Mouse (Mus musculus): ENCODE measurements at regions not wholly inside any gene's neighbourhood (a gene's known extent, or its start where the extent isn't known, plus 50 kb on each side); places are given as distances from the start of the nearest gene placed in this dataset.

DNA sequence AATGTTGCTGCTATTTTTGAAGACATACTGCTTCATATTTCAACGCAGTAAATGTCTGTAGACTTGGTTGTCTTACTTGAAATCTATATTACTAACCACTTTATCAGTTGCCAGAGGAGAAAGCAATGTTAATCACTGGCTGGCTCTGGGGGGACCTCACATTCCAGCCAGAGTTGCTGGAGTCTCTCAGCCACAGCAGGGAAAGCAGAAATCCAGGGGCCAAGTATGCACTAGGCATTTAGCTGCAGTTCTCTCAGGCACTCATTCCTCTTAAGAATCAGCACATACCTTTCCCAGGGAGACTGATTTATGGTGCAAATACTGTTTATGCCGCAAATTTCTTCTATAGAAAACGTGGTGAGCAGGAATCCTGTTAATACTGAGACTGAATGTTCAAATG, 933.6 kb upstream of the Lcorl start:
- DNase-seq: no peak

DNA sequence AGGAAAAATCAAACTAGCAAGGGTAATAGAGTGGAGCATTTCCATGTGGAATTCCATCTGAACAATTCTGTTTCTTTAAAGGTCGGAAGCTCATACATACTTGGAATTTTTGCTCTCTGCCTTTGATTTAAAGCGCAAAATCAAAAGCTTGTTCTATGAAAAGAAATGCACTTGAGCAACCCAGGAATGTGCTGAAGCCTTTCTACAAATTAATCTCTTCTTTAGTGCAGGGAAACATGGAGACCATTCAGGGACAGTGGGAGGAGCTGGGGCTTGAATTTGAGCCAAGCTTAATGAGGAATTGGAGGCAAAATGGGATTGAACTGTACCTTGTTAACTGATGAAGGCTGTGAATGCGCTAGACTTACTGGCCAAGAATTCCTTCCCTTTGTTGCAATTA, 933.1 kb upstream of the Lcorl start:
- no peak for DNase-seq

DNA sequence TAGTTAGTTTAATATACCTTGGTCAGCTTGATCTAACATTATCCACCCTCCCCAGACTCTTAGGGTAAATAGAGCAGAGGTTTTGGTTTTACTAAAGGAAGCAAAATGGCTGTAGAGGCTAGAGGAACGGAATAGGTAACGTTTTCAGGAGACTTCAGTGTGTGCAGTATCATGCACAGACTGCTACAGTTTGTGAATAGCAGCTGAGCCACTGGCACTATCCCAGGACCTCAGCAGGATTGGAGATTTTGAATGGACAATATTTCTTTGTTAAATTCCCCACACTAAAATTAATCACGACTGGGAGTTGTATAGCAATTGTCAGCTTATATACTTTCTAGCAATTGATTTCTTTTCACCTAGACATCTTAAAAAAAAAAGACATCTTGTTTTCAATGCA, 929.7 kb upstream of the Lcorl start:
- DNase-seq: no peak

DNA sequence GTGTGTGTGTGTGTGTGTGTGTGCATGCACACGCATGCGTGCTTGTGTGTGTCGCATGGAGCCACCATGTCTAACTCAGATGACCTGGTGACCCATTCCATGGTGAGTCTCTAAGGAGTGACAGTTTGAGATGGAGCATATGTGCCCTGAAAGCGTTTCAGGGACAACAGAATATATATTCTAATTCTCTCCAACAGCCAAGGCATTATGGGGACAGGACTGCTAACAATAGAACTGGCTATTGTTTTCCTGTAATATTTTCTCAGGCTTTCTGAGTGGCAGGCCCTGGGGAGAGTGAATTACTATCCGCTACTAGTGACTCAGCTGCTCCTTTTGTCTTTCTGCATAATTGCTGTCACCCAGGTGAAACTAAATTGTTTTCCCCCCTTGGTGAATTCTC, 898.7 kb upstream of the Lcorl start:
- DNase-seq: no peak

DNA sequence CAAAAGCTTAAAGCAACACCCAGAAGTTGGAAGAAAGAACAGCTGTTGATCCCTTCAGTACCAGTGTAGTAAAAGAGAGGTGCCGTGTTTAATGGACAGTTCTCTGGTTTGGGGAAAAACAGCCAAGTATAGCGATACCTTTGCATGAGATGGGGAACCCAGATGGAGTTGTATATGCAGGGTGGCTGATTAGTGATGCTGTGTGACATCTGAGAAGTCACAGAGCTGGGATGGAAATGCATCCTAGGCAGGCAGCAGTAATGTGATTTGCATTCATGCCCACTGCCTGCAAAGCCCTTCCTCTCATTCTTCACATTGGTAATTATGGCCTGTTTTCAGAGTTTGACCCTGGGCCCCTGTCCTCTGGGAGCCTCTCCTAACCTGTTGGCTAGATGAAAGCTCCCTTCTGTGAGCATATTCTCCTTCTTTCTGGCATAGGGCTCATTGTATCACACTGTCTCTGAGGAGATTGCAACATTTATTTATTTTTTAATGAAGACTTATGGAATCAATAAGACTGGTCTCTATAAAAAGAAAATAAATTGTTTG, 882.7 kb upstream of the Lcorl start:
- DNase-seq: no peak

DNA sequence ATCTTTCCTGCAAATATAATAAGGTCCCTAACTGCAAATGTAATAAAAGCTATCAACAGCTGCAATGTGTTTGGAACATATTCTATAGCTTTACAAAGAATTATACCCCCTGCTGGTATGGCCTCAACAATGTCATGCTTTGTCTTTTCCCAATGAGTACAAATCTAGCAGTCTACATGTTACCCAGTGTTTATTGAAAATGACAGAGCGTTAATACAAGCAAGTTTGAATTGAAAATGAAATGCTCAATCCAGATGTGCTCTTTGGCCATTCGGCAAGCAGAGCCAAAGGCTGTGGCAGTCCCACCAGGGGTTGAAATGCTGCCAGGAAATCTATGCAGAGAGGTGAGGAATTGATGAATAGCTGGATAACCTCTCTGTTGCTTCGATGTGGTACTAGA, 875.1 kb upstream of the Lcorl start:
- no peak for DNase-seq

DNA sequence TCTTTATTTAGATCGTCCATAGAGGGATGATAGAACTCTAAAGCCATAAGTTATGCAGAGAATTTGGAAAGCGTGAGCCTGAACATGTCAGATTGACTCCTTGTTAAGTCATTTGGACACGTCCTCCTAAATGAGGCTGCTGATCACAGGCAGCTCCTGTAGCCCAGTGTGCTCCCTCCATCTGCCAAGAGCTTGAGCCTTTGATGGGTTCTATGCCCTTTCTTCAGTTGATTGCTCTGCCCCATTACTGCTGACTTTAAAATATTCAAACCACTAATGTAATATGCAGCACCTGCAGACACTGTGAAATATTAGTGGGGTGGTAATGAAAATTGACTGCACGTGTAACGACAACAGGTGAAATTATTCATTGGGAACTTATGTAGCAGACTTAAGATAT, 874.6 kb upstream of the Lcorl start:
- no peak for DNase-seq

DNA sequence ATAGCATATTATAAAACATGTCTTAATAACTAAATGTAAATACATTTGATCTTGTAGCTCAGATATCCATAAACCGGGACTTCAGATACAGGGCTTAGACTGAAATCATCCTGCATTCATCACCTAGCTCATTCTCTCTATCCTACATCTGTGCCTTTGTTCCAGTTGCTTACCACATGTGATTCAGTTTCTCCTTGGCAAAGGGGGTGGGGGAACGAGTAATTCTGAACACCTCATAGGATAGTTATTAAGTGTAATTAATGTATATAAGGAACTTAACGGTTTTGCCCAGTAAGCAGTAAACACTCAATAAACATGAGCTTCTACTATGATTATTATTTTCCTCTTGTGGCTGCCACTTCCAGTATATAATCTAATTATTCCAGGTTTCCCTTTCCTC, 873.9 kb upstream of the Lcorl start:
- no peak for DNase-seq

DNA sequence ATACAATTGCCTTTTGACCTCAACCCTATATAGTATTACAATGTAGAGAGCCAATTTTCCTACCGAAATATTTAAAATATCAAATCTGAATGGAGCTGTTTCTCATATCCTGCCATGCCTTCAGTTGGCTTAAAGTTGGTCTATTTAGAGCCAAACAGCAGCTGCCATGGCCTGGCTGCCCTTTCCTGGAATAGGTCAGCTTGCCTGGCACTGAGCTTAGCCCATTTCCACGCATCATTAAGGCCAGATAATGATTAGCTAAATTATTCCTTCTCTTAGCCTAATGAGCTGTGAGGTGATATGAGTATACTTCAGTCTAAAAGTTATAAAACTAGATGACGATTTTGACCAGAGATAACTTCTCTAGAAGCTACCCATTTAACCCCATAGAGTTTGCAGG, 852.2 kb upstream of the Lcorl start:
- peak; percentile 41 for DNase-seq

DNA sequence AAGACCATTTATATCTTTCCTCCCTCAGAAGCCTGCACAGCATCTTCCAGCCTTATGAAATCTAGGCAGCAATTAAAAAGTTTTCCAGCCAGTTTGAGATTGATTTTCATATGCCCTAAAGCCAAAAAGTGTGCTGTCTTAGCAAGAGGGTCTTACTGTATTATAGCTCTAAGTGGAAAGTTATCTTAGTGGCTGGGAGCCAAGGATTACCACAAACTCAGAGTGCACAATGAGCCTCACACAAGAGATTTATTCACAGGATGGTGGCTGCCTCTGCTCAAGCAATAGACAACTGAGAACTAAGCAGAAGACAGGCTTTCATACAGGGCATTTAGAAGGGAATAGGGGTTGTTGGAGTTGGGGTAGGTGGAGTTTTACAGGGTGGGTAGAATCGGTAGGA, 850.4 kb upstream of the Lcorl start:
- no peak for DNase-seq

DNA sequence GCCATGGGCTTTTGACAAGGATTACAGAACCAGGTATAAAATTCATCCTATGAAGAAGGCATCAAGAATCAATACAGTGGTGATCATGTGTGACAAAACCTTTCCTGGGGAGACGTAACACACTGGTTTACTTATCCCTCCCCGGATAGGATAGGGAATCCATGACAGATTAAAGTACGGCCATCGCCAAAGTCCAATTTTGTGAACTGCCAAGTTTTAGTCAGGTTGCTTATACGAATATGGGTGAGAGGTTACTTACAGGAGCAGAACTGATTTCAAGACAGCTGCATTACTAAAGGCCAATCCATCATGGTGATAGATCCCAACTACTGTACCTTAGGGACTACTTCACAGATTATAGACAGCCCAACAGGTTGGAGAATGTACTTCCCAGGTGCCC, 849.6 kb upstream of the Lcorl start:
- DNase-seq: no peak

DNA sequence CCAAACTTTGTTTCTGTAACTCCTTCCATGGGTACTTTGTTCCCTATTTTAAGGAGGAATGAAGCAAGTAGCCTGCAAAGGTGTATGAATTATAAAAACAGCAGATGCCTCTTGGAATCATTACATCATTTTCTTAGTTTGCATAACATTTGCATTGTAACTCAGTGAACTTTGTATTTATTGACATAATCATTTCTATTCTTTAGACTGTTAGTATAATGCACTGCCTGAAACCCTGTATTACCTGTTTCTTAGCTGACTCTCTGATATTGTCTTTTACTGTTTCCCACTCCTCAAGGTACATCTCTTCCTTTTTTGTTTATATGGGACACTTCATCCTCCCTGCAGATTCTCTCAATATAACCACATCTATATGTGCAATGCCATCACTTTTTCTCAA, 820.6 kb upstream of the Lcorl start:
- DNase-seq: no peak

DNA sequence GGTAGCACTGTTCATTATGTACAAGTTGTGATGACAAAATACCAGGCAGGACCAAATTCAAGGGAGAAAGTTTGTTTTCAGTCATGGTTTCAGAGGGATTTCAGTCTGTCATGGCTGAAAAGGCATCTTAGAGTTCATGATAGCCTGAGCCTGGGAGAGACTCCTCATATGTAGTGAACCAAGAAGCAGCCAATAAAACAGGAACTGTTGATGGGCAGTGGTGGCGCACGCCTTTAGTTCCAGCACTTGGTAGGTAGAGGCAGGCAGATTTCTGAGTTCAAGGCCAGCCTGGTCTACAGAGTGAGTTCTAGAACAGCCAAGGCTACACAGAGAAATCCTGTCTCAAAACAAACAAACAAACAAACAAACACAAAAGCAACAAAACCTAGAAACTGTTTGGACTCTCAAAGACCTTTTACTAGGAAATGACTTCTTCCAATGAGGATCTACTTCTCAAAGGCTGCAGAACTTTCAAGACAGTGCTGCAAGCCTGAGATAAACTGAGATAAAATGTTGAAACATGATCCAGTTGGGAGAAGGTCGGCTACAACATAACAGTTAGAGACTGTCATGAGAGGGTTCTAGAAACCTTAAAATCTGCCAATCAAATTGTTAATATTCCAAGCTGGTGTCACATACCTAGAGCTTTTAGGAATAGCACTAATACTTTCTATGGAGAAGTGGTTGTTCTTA, 817.5 kb upstream of the Lcorl start:
- no peak for DNase-seq

DNA sequence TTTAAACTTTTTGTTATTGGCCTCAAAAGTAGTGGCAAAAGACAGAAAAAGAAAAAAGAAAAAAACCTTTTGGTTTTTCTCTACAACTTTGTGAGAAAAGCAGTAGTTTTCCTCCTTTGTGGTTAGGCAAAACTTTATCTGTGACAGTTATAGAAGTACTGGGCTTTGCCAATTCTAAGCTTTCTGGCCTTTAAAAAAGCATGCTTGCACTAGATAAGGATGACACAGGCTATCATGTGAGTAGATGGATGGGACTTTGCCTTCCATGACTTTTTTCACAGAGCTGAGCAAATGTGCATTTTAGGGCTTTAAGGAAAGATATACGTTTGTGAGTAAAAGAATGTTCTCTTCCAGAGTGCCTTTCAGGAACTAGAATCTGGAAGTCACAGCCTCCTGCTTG, 816.0 kb upstream of the Lcorl start:
- DNase-seq: no peak

DNA sequence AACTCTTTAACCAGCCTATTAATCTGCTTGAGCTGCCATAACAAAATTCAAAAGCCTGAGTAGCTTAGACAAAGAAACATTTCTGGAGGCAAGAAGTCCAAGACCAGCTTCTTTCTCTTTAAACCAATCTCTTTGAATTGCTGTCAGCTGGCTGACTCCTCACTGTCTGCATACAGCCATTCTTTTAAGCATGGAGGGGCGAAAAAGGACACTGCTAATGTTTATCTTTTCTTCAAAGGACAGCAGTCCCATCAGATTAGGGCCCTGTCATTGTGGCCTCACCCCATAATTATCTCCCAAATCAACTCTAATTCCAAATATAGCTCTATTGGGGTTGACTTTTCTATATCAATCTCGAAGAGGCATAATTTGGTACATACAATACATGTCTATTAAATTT, 813.1 kb upstream of the Lcorl start:
- no peak for DNase-seq

DNA sequence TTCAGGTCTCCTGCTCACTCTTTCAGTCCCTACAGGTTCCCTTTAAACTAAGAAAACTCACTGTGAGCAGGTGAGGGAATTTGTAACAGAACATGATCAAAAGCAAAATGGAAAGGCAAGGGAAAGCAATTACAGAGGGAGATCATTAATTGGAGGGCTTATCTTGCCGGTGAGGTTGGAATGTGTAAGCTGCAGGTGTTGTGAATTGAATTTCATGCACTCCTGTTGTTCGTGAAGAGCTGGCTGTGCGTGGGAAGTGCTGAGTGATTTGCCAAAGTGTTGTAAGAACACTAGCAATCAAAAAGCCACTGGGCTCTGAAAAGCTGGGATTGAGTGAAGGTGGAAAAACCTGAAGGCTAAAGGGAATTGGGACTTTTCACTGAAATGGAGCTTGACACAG, 808.8 kb upstream of the Lcorl start:
- no peak for DNase-seq

DNA sequence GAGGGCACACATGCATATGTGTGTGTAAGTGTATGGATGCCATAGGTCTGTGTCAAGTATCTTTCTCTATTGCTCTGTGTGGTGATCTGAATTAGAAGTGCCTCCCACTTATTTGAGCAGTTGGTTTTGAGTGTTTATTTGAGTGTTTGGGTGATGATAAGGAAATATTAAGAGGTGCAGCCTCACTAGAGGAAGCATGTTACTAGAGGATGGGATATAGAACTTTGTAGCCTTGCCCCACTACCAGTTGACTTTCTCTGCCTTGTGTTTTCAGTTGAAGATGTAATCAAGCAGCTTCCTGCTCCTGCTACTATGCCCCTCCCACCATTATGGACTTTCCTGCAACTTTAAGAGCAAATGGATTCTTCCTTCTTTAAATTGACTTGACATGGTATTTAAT, 799.6 kb upstream of the Lcorl start:
- DNase-seq: no peak

DNA sequence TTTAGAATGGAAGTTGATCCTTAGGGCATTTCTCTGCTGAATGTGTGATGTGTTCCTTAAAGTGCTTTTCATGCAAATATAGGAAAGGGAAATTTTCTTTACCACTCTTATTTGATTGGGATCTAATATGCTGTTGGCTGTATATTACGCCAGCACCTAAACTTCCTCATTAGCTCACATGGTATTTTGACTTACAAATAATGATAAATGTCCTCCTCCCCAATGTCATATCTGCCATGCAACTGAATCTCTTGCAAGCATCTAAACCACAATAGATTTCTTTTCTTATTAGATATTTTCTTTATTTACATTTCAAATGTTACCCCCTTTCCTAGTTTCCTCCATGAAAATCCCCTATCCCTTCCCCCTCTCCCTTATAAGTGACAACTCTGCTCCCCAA, 796.8 kb upstream of the Lcorl start:
- DNase-seq: no peak

DNA sequence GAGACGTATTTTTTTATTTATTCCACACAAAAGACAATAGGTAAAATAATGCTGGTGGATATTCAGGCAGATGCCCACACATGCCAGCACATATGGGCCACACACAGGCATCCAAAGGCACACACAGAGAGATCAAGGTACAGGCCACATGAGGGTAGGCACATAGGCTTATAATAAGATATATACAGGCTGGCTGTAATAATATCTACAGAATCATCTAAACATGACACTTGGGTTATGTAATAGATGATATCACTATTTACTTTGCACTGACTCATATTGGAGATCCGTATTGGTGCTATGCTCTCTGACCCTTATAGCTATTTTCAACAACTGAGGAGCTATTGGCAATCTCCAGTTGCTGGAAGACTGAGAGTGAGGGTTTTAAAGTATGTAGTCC, 785.6 kb upstream of the Lcorl start:
- no peak for DNase-seq

DNA sequence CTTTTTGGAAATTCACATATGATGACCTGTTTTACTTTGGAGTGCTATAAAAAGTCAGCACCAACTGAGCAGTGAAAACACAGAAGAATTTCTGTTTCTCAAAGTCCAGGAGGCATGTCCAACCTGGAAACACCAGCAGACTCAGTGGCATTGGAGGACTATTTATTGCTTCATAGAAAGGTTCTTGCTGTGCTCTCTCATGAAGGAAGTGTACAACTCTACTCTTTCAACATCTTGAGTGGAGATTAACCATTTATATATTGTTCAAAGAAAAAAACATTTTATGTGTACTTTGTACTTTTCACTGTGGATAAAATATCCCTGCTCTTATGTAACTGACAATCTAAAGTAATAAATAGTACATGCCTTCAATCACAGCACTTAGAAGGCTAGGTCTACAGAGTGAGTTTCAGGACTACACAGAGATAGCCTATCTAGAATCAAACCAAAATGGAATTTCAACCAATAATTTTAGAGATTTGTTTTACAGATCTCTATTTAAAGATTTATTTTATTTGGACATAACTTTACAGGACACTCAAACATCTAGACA, 777.8 kb upstream of the Lcorl start:
- DNase-seq: no peak

Data from kidney, adult 18-20 months (tissue).